Mouse (Mus musculus) ovary, postnatal 36 days (tissue): ENCODE measurements at regions not wholly inside any gene's neighbourhood (a gene's known extent, or its start where the extent isn't known, plus 50 kb on each side); places are given as distances from the start of the nearest gene placed in this dataset.

Experiments
- DNase-seq: peaks from one replicate; pipeline ENCODE4 v3.0.0; 2022; ENCODE audit warnings: low spot score, mixed read lengths

DNA sequence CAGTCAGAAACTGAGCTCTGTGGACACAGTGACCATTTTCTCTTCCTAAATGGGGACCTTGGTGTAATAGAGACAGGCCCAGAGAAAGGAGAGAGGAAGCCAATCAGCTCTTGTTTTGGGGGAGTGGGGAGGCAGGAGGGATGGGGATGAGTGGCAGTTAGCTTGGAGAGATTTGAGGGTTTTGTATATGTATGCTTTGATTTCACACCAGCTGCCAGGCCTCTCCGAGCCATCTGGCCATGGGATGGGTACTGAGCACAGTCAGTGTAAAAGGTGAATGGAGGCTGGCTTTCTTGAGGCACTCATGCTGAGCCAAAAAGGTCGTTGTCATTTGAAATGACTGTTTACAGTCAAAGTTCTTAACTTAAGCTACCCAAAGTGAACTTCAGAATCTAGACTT, 295.2 kb upstream of the Gadl1 start:
- DNase-seq = no peak

DNA sequence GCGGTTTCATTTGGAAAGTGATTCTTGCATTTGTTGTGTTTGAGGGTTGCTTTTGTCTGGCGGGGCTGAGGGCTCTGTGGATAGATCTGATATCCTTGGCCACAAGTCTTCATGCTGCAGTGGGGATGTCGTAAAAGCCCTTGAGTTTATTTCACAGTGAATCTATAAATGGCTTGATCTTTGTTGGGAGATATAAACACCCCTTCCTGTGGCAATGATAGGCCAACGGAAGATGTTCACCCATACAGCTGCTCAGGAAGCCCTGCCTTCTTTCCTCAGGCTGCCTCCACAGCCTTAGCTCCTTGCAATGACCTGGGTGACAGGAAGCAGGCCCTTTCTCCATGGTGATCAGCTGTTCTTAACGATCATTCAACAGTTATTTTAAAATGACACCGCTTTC, 291.3 kb upstream of the Gadl1 start:
- no peak for DNase-seq

DNA sequence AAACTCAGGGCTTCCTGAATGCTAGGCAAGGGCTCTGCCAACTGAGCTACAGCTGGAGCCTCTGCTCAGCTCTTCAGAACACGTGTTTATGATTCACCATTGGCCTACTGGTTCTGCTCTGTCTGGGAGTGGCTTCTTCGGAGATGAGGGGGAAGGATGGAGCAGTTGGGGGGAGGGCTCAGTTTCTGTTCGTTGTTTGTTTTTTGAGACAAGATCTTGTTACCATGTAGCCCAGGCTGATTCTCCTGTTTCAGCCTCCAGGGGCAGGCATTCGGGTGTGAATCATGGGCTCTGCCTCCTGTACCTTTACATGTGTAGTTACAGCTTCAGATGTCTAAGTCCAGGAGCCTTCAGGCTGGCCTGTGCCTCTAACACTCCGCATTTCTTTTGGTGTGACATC, 285.3 kb upstream of the Gadl1 start:
- no peak for DNase-seq

DNA sequence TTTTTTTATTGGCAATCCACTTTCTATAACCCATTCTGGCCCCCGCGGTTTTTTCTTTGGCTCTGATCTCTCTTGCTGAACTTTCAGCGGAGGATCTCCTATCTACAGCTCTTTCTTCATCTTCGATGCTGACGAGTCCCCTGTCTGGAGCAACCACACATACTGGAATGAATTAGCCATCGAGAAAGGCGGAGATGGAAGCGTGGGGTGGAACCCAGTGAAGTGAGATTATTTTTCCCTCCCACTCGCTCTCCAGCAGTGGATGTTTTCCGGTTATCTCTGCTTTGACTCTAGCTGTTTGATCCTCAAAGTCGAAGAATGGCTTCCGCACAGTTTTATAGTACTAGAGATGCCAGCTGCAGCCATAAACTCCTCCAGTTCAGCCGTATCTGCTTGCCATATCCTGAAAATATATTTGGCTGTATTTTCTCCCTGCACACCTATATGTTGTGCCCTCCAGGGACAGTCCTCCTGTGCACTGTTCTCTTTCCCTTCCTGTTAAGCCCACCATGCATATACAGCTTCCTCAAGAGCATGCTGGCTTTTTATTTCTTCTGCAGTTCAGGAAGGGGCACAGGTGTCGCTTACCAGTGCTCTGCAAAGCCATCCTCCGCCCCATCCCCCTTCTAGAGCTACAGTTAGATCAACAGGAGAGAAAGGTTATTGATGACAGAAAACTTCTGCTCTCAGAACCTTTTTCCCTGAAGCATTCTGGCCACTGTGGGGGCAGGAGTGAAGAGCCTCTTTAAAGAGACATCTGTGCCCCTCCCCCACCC, 284.3 kb upstream of the Gadl1 start:
- no peak for DNase-seq

DNA sequence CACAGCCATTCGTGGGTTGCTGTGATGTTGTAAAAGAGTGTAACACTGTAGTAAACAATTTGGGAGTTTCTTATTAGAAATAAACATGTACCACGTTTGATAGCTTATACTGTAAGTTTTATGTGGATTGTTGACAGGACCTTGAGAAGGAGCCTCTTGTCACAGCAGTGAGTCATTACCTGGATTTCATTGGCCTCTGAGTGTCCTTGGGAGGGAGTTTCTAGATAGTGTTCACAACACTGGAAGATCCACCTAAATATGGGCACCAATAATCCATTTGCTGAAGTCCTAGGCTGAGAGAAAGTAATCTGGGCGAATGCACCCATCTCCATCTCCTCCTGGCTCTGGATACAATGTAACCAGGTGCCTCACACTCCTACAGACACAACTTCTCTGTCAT, 281.7 kb upstream of the Gadl1 start:
- no peak for DNase-seq

DNA sequence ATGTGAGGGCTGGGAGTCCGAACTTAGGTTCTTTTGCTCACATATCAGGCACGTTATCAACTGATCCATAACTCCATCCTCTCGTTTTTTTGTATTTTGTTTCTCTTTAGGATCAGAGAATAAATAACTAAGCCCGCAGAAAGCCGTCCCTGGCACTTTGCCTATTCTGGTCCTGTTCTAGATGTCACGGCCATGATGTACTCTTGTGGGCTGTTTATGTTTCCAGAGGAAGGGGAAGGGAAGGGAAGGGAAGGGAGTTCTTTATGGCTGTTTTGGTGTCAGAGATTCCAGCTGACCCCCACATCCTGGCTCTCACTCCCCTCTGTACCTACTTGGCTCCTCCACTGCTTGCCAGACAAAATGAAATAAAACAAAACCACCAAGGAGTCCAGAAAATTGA, 272.1 kb upstream of the Gadl1 start:
- no peak for DNase-seq

DNA sequence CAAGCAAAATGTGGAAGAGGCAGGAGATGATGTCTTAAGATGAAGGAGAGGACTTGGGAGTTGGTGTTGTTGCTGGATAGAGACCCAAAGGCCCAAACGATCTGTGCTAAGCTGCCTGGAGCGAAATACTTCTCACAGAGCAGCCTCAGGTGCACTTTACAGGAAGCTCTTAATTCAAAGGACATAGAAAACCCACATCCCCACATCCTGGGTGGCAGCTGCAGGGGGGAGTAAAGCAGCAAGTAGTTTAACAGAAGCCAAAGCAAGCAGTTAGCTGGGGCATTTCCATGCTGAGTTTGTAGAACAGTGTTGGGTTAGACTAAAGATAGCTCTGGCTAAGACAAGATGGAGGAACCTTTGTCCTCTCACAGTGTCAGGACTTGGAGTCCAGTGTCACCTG, 268.5 kb upstream of the Gadl1 start:
- DNase-seq = no peak

DNA sequence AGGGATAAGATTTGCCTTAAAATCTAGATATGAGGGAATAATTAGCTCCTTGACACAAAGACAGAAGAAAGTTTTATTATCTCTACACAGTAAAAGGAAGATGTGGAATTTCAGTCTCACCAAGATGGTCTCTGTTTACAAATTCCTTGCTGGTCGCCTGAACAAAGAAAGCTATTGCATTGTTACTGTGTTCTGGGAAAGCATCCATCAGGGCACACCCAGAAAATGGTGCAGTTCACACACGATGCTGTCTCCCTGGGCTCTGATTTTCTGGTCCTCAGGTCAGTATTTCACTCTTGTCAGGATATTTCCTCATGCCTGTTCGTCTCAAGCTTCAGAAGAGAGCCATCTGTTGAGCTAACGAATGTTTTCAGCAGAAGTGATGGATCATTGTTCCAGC, 267.2 kb upstream of the Gadl1 start:
- no peak for DNase-seq

DNA sequence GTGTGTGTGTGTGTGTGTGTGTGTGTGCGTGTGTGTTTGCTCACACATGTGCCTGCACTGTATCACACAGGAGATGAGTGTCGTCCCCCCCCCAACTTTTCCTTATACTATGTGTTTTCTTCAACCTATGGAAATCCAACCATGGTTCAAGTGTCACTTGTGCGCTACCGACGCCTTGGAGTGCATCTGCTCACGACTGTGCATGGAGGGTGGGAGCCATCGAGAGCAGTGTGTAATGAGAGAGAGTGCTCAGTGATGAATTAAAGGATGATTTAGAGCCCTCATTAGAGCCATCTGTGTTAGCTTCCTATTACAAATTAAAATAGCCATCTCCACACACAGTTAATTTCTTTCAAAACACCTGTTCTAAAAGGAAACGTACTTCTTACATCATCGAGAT, 264.3 kb upstream of the Gadl1 start:
- DNase-seq = no peak

DNA sequence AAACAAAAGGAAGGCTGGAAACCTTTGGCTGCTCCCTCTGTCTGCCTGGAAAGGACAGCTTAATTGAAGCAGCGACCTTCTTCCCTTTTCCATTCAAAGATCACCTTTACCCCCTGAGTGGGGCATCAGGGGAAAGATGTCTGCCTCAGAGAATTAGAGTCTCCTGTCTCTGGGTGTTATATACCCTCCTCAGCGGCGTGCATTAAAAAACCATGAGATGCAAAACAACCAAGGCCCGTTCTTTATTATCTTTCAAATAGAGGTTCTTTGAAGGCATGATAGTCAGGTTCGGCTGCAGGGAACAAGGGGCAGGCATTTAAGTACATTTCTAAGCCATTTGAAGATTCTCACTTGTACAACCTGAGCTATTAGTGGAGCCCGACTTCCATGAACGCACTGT, 263.0 kb upstream of the Gadl1 start:
- no peak for DNase-seq

DNA sequence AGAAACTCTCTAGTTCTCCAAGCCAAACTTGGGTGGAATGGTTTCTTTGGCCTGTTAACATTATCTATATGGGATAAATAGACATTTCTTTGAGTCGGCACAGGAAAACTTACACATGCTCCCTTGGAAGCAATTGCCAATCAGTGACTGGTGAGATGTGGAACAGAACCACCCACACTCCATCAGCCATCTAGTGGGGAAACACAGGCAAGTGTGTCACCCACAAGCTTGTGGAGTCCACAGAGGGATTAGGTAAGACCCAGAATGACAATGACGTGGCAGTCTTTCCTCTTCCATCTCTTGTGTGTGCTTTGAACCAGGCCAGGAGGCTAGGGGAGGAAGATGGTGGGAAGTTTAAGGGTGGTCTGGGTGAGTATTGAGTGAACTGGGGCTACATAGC, 257.5 kb upstream of the Gadl1 start:
- DNase-seq = no peak

DNA sequence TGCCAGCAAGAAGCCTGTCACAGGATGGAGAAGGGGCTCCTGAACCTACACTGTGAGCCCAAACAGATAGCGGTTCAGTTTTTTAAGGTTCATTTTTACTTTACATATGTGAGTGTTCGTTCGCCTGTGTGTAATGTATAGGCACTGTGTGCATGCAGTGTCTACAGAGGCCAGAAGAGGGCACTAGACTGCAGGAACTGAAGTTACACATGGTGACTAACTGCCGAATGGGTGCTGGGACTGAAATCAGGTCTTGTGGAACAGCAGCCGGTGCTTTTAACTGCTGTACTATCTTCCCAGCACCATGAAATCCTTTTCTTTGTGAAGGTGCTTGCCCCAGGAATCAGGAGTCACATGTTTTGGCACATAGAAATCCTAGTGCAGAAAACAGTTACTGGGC, 256.1 kb upstream of the Gadl1 start:
- DNase-seq = no peak

DNA sequence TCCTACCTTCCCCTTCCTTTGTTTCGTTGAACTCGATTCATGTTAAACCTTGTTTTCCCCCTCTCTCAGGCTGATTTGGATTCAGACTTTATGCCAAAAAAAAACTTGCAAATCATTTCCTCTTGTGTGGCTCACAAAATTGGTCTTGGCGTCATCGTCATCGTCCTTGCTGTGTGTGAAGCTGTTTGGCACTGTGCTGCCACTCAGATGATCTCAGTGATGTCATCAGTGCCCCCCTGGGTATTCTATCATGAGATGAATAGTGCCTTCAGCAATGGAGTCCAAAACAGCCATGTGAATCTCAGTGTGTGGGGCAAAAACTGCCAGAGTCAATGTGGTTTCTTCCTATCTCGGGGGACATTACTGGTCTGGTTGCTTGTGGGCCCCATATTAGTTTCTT, 254.3 kb upstream of the Gadl1 start:
- no peak for DNase-seq

DNA sequence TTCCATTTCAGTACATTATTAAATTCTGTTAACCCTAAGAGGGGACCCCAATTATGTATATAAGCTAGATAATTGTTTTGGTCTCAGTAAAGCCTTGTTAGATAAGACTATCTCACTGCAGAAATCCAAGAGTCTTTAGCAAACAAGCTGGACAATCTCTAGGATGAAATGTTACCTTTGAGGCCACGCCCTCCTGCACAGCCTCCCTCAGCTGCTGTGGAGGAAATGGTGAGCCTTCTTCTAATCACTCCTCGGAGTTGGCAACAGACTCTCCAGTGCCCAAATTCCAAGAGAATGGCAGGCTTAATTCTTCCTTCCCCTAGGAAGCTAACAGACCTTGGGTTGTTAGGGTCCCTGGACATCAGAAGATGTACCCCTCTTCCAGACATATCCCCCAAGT, 252.7 kb upstream of the Gadl1 start:
- no peak for DNase-seq

DNA sequence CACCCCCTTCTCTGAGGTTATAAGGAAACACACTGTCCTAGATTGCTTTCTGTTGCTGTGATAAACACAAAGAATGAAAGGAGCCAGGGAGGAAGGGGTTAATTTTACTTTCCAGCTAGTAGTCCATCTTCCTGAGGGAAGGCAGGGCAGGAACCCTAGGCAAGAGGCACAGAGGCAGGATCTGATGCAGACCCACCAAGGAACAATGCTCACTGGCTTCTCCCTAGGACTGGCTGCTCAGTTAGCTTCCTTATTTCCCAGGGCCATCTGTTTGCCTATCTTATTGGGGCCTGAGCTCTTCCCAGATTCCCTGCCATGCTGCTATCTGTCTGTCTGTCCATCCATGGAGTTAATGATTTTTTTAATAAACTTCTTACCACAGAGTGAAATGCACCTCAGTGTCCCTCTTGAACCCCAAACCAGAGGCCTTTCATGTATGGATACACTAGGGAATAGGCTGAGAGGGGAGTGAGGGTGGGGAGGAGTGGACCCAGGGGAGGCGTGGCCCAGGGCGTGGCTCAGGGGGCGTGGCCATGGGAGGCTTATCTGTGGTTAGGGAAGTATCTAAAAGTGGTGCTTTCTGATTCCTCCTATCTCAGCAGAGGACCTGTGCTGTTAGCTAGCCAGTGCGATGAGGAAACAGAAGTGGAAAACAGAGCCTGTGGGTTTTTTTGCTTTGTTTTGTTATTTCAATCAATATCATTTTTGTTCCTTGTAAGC, 252.1 kb upstream of the Gadl1 start:
- no peak for DNase-seq

DNA sequence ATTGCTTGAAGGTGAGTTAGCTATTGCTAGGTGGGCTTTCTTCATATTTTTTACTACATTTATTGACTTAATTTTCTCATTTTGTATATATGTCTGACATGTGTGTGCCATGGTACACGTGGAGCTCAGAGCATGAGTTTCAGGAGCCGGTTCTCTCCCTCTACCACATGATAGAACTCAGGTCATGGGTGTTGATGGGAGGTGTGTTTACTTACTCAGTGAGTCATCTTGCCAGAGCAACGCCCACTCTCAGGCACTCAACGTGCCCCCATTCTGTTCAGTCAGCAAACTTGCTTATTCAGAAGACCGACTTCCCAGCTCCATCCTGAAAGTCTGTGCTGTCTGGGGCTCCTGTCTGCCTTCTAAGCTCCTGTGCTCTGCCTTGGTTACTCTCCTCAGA, 250.8 kb upstream of the Gadl1 start:
- no peak for DNase-seq

DNA sequence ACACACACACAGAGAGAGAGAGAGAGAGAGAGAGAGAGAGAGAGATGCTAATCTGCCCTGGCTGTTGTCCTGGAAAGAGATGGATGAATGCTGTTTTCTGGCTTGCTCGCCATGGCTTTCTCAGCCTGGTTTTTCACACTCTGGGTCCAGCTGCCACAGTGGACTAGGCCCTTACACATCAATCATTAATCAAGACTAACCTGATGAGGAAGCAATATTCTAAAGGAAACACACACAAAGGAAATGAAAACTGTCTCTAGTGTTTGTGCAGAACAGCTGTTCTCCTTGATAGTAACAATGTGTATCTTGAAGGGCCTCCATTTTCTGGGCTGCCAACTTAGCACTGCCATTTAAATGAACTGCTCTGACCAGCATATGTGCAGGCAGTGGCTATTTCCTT, 248.9 kb upstream of the Gadl1 start:
- DNase-seq = no peak

DNA sequence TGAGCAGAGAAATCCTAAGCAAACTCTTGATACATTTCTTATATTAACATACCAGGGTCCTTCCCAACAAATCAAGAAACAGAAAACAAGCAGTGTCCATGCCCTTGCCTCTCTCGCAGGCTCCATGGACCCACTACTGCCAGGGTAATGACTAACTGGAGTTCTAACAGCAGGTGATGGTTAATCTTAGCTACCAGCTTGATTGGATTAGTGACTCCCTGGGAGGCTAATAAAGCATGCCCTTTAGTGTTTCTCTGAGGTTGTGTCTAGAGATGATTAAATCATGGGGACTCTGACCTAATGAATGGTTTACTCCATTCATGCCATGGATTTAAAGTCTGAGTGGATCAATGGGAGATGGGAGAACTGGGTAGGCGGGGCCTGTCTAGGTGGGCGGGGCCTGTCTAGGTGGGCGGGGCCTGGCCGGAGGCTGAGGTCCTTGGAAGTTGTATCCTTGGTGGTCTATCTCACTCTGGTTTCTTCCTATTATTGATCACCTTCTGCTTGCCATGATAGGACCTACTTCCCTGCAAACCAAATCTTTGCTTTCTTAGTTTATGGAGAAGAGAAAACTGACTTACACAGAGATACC, 247.3 kb upstream of the Gadl1 start:
- DNase-seq = no peak

DNA sequence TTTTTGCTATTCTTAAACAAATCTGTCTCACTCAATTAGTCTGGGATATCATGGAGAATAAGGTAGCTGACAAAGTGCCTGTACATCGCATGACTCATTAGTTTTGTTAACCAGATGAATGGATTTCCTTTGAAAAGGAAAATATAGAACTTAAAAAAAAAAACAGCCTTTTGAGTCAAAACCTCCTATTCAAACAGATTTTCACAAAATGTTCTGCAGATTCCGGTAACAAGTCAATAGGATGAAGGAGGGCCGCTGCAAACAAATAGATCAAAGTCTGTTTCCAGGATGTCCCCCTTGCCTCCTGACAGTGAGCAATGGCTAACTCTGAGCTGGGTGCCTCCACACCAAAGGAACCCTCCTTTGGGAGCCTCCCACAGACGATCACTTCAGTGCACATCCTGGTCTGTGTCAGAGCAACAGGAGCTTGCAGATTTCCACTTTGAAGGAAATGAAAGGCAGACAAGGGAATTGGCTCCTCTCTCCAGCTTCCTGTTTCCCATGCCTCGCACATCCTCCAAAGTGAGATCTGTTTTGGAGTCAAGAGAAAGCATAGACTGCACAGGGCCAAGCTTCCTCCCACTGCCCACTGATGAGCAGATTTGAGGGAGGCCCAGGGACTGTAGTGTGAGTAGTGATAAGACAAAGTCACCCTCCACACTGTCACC, 243.8 kb upstream of the Gadl1 start:
- DNase-seq = no peak

DNA sequence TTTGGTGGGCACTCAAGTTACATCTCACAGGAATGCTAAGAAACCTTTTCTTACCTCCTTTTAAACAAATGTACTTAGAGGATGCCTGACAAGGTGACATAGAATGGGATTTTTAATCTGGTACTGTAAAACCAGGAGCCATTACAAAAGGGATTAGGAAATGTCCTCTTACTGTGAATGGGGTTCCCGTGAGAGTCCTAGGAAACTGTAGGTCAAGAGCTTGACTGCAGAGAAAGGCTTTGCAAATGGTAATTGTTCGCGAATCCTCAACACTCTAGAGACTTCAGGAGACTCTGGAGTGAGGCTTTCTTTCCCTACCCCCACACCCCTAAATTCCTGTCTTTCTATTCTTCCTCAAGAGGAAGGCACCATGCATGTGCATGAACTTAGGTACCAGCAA, 242.7 kb upstream of the Gadl1 start:
- no peak for DNase-seq

DNA sequence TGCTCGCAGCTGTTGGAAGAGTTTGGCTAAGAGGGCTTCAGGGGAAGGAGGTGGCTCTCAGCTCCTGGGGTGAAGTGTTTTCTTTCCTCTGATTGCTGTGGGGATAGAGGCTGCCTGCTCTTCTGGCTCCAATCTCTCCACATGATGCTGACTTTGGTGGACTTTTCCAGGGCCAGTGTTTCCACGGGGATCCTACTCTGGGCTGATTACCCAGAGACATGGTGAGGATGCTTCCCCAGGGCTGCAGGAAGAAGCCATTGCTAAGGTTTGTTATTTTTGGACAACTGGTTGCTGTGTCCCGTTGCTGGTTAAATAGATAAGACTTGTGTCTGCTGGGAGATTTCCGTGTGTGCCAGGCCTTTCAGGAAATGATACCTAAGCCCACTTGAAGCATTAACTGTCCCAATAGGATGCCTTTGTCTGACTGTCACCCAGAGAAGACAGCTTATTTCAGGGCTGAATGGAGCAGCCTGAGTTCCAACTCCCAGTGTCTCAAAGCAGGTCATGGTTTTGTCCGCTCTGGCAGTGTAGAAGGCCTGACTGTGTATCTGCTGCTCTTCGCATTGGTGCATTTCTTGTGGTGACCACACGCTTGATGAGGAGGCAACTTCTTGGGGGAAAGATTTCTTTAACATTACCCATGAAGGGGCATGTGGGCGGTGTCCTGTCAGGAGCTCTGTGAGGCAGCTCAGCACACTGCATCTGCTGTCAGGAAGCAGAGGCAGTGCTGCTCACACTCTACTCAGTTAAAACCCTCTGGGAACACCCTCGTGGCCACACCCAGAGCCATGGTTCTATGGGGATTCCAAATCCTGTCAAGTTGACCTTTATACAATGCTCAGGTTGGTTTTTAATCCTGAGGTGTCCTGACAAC, 228.3 kb upstream of the Gadl1 start:
- no peak for DNase-seq

DNA sequence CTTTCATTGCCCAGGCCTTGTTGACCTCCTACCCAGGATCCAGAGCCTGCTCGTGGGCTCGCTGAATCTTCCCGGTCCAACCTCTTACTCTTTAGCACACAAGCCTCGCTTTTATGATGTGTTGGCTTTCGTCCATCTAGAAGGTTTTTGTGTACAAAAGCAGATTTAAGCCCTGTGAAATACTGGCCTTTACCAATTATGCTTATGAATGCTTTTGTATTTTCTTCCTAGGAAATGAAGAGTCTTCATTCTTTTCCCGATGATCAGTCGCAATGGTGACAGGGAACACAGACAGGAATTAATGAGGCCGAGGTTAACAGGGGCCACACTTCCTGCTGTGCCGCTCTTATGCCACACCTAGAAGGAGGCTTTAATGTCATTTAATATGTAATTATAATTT, 227.4 kb upstream of the Gadl1 start:
- no peak for DNase-seq
